Mouse (Mus musculus) hindbrain, embryonic 11.5 days (tissue): ENCODE data around the gene Pnkd. TPM values are rescaled to one million over a fixed set of nuclear protein-coding genes. Genes with fewer than 3 reads are reported as not detected.

Source experiments
- ATAC-seq: fragments of 200-750 bp; cut with Nextera tagmentation; 2 replicates; pipeline ENCODE4 v1.8.0; 2017; ENCODE audit warnings: mild to moderate bottlenecking, moderate TSS enrichment, moderate library complexity; ENCODE audit not compliant: low FRiP score
- DNase-seq: peaks from one replicate; pipeline ENCODE4 v3.0.0-alpha.2; 2015; ENCODE audit warnings: low spot score
- H3K27ac ChIP-seq: fragments of 300-500 bp; sonication (generic); 2 replicates; pipeline ENCODE4 v1.5.1; 2014; ENCODE audit warnings: mild to moderate bottlenecking, low read depth, low read length
- H3K27me3 ChIP-seq: fragments of 300-500 bp; sonication (generic); 2 replicates; pipeline ENCODE4 v1.6.1; 2014; ENCODE audit warnings: mild to moderate bottlenecking, low read length, moderate library complexity, mixed read lengths; ENCODE audit not compliant: control insufficient read depth, insufficient read depth
- H3K36me3 ChIP-seq: fragments of 300-500 bp; sonication (generic); 2 replicates; pipeline ENCODE4 v1.6.1; 2014; ENCODE audit warnings: mild to moderate bottlenecking, low read length, moderate library complexity, mixed read lengths; ENCODE audit not compliant: control insufficient read depth, insufficient read depth
- H3K4me1 ChIP-seq: fragments of 300-500 bp; sonication (generic); replicated peaks from 2 replicates; pipeline ENCODE4 v1.6.1; 2014; ENCODE audit warnings: low read length, mixed read lengths; ENCODE audit not compliant: control insufficient read depth, insufficient read depth
- H3K4me2 ChIP-seq: fragments of 300-500 bp; sonication (generic); replicated peaks from 2 replicates; pipeline ENCODE4 v1.6.1; 2014; ENCODE audit warnings: mild to moderate bottlenecking, low read depth, low read length
- H3K4me3 ChIP-seq: fragments of 300-500 bp; sonication (generic); 2 replicates; pipeline ENCODE4 v1.5.1; 2014; ENCODE audit warnings: low read depth, low read length
- H3K9ac ChIP-seq: fragments of 300-500 bp; sonication (generic); 2 replicates; pipeline ENCODE4 v1.6.1; 2014; ENCODE audit warnings: low read depth, low read length
- H3K9me3 ChIP-seq: fragments of 300-500 bp; sonication (generic); 2 replicates; pipeline ENCODE4 v1.6.1; 2016; ENCODE audit warnings: low read length; ENCODE audit not compliant: control insufficient read depth
- WGBS: fragments of 180-500 bp; shearing (Covaris S2); extraction: QIAGEN DNeasy Blood & Tissue Kit; methylation state at CpG from one replicate; pipeline ENCODE4 v1.1.7; 2014; 5-methylcytosine and 5-hydroxymethylcytosine counted together
- polyA plus RNA-seq: library from polyadenylated mRNA; unstranded; fragments of >200 nt; fragmentation: Nextera tagmentation; extraction: Ambion mirVana; gene quantifications from 2 replicates; pipeline ENCODE4 v1.2.1, GENCODE M21; 2014

Pnkd gene
- polyA plus RNA-seq, 1 experiment from 2014 or later, result 85.4 TPM

DNA sequence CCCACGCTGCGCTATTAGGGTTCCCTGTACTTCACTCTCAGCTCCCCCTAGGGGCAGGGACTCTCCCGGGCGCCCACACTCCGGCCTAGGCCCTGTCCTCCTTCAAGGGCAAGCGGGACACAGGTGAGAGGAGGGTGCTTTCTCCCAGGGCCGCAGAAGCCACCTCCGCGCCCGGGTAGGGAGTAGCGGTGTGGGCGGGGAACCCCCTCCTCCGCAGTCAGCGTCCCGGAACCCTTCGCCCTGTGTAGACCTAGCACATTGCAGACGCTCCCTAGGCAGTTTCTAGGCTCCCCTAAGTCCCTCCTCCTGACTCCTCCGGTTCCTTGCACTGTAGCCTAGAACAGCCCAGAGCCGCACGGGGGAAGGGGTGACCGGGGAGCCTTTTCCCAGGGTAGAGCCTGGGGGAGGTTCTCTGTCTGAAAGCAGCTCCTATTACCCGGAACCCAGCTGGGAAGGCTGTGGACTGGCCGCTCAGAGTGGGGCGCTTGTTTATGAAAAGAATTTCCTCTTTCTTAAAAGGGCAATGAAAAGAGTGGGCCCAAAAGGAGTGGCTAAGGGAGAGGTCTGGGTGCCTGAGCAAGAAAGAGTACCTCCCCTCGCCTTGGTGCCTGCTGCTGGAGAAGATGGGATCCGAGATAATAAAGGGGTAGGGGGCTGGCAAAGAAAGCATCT lies 102.1 kb downstream of the Pnkd start:
- peak overlapping the region; percentile 57 for H3K4me2 ChIP-seq
- no peaks in the 10 kb centered on the region for H3K36me3 ChIP-seq
- under 1% methylated on average over 26 of the region's 26 CpGs for WGBS
- DNase-seq, result peak; percentile 97
- peak overlapping the region; percentile 65 for H3K9ac ChIP-seq
- H3K4me1 ChIP-seq, result peaks cover 3% of the 10 kb centered on the region; the same call in 1 of the 2 replicates
- H3K9me3 ChIP-seq, result no peaks in the 10 kb centered on the region
- peak overlapping the region; percentile 84 for H3K27ac ChIP-seq
- H3K4me3 ChIP-seq, result peak overlapping the region; percentile 52
- H3K27me3 ChIP-seq, result no peaks in the 10 kb centered on the region; the same call in 1 of the 2 replicates
- peak; percentile 86 for ATAC-seq

DNA sequence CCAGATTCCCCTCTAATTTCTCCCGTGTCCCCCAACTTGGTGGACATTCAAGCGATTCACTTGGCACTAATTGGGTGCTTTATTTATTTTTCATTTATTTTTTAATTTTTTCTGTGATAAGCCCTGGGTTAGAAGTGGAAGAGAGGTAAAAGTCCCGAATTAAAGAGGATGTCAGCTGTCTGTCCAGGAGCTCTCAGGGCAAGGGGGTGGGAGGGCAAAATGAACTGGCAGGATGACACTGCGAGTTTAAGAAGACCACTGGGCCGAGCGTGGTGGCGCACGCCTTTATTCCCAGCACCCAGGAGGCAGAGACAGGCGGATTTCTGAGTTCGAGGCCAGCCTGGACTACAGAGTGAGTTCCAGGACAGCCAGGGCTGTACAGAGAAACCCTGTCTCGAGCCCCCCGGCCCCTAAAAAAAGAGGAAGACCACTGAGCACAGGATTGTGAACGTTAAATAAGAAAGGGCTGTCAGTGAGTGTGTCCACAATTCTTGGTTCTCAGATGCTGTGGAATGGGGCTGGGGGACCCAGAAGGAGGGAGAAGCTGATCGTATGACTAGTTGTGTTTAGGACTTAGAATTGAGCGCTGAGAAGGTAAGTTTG lies 102.8 kb downstream of the Pnkd start:
- peak overlapping the region; percentile 52 for H3K4me3 ChIP-seq
- no peak overlapping the region for H3K9ac ChIP-seq
- H3K4me2 ChIP-seq, result 0 out of 2 replicates have a peak overlapping the region, but pooled peaks have one; percentile 57
- H3K9me3 ChIP-seq, result no peaks in the 10 kb centered on the region
- no peak for ATAC-seq
- peaks cover 3% of the 10 kb centered on the region for H3K4me1 ChIP-seq
- 50% methylated on average over 15 of the region's 15 CpGs for WGBS
- DNase-seq, result peak; percentile 35
- no peaks in the 10 kb centered on the region; the same call in 1 of the 2 replicates for H3K27me3 ChIP-seq
- H3K27ac ChIP-seq, result peak overlapping the region; percentile 84; the same call in 1 of the 2 replicates
- no peaks in the 10 kb centered on the region for H3K36me3 ChIP-seq

DNA sequence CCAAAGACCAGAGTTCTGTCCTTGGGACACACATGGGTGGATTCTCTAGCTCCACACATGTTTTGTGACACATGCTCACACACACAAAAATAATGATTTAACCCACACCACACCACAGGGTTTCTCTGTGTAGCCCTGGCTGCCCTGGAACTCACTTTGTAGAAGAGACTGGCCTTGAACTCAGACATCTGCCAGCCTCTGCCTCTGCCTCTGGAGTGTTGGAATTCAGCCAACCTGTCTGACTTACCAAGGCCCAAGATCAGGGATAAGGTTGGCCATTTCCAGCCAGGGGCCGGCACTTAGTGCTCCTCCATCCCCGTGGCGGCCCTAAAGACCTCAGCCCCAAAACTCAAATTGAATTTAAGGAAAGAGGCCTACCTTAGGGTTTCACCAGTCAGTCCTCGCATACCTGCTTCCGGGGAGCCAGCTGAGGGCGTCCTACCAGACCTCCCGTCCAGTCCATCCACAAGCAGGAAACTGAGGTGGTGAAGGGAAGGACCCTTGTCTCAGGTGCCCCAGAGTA lies 103.7 kb downstream of the Pnkd start:
- Histone ChIP-seq H3K4me1 (peaks cover 6% of the 10 kb centered on the region), H3K4me3 (no peak overlapping the region), H3K9ac (no peak overlapping the region), H3K27me3 (no peaks in the 10 kb centered on the region; the same call in 1 of the 2 replicates), H3K4me2 (no peak overlapping the region), H3K9me3 (no peaks in the 10 kb centered on the region), H3K36me3 (no peaks in the 10 kb centered on the region), H3K27ac (no peak overlapping the region)
- WGBS, result 77% methylated on average over 7 of the region's 7 CpGs
- ATAC-seq (no peak), DNase-seq (no peak)

DNA sequence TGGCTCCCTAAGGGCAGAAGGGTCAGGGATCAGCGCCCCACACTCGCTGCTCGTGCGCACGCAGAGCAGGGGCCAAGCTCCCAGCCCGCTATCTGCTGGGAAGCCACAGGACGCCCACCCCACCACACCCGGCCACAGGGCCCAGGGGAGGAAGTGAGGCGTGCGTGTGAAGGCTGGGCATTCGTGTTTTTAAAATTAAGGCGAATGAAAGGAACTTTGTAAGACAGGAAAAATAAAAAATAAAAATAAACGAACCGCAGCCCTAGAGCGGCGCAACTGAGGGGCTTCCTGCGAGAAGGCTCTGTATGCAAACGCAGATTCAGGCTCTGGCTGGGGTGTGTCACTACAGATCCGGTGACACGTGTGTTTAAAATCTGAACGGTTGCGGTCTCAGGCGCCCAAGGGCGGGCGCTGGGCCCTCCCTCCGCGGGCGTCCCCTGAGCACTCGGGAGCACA lies 105.1 kb downstream of the Pnkd start:
- no peak for ATAC-seq
- Histone ChIP-seq H3K27me3 (no peaks in the 10 kb centered on the region; the same call in 1 of the 2 replicates), H3K4me2 (peak overlapping the region; percentile 35), H3K36me3 (peaks cover 2% of the 10 kb centered on the region; the same call in 1 of the 2 replicates), H3K27ac (no peak overlapping the region), H3K9ac (no peak overlapping the region), H3K9me3 (no peaks in the 10 kb centered on the region), H3K4me3 (peak overlapping the region; percentile 12; the same call in 1 of the 2 replicates), H3K4me1 (peaks cover 6% of the 10 kb centered on the region)
- DNase-seq, result peak; percentile 29
- WGBS, result 3% methylated on average over 29 of the region's 29 CpGs

DNA sequence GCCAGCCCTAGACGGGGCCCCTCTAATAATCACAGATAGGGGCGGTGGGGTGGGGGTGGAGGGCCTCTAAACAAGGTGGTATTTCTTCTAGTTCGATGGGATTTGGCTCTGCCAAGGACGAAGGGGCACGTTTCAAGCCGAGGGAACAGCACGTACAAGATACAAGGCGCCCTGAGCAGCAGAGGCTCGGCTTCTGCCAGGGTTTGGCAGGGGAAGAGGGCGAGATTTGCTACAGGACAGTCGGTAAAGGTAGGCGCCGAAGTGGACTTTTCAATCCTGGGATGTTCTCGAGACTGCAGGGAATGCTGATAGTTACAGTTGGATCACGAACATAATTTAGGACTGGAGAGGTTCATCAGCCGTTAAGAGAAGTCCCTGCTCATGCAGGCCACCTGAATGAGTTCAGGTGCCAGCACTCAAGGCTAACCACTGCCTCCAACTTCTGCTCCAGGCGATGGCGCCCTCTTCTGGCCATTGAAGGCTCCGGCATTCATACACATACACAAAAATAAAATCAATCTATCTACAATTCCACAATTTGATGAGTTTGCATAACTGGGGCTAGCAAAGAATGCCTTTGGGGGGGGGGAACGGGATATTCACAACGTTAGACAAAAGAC lies 105.7 kb downstream of the Pnkd start:
- Histone ChIP-seq H3K4me2 (peak overlapping the region; percentile 35), H3K4me1 (peaks cover 6% of the 10 kb centered on the region), H3K4me3 (peak overlapping the region; percentile 91; the same call in 1 of the 2 replicates), H3K27ac (no peak overlapping the region), H3K36me3 (peaks cover 2% of the 10 kb centered on the region; the same call in 1 of the 2 replicates), H3K27me3 (no peaks in the 10 kb centered on the region; the same call in 1 of the 2 replicates), H3K9me3 (no peaks in the 10 kb centered on the region), H3K9ac (no peak overlapping the region)
- ATAC-seq, result no peak
- 9% methylated on average over 21 of the region's 21 CpGs for WGBS
- peak; percentile 76 for DNase-seq

DNA sequence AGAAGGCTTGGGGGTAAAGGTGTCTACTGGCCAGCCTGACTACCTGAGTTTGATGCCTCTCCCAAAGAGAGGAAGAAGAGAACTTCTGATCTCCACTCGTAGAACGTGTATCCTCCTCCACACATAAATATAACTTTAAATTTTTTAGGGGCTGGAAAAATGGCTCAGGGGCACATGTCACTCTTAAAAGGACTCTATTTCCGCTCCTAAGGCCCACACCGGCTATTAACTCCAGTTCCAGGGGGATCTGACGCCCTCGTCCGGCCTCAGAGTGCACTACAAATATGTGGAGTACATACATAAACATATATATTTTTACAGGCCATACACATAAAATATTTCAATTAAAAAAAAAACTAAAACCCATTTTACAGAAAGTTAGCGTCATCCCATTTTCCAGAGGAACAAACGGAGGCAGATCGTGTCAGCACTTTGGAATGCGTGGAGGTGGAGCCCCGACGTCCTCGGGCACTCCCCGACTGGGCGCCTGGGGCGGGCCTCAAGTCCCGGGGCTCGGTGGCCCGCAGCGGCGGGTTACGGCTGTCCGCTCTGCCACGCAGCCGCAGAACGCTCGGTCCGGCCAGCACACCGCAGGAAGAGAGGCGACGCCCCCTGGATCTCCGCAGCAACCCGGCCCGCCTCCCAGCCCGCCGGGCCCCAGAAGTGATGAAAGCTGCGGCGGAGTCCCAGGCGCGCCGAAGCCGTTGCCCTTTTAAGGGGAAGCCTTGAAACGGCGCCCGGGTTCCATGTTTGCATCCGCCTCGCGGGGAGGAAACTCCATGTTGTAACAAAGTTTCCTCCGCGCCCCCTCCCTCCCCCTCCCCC lies 106.4 kb downstream of the Pnkd start, which contains the start of gene Ctdsp1:
TSS of gene Ctdsp1 (plus strand) at position 586 of the 825 bp plus-strand sequence.
- peak within 1 kb of the TSS; percentile 91 for H3K4me3 ChIP-seq
- no peaks in the 10 kb centered on the region; the same call in 1 of the 2 replicates for H3K27me3 ChIP-seq
- no peaks in the 10 kb centered on the region for H3K9me3 ChIP-seq
- WGBS, result 2% methylated on average over 38 of the region's 51 CpGs
- H3K9ac ChIP-seq, result peak within 1 kb of the TSS; percentile 88
- DNase-seq, result peak; percentile 97
- peaks cover 2% of the 10 kb centered on the region; the same call in 1 of the 2 replicates for H3K36me3 ChIP-seq
- H3K27ac ChIP-seq, result peak within 1 kb of the TSS; percentile 88
- peak within 1 kb of the TSS; percentile 97 for H3K4me2 ChIP-seq
- ATAC-seq, result peak; percentile 78
- H3K4me1 ChIP-seq, result peaks cover 6% of the 10 kb centered on the region

DNA sequence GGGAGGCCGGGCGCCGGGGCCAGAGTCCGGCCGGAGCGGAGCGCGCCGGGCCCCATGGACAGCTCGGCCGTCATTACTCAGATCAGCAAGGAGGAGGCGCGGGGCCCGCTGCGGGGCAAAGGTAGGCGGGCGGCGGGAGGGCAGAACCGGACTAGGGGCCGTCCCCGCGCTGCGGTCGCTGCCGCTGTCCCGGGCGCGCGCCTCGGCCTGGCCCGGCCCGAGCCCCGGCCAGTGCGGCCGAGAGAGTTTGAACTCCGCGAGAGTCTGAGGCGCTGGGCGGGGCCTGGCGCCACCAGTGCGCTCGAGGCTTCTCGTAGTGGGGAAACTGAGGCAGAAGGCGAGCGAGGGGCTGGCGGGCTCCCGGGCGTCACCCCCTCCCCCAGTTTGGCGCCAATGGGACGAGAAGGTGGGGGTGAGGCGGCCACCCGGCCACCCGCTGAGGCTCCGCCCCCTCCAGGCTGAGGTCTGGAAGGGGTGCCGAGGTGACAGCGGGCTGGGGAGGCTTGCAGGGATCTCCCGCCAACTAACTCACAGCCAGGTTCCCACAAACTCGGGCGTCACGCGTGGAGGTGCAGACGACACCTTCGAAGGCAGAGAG lies 107.2 kb downstream of the Pnkd start:
- Histone ChIP-seq H3K27ac (peak overlapping the region; percentile 88), H3K4me1 (peaks cover 6% of the 10 kb centered on the region), H3K27me3 (no peaks in the 10 kb centered on the region; the same call in 1 of the 2 replicates), H3K9me3 (no peaks in the 10 kb centered on the region), H3K4me2 (peak overlapping the region; percentile 97), H3K36me3 (peaks cover 2% of the 10 kb centered on the region; the same call in 1 of the 2 replicates), H3K4me3 (peak overlapping the region; percentile 91), H3K9ac (peak overlapping the region; percentile 88)
- WGBS, result under 1% methylated on average over 39 of the region's 63 CpGs
- DNase-seq, result peak; percentile 73
- peak; percentile 50 for ATAC-seq
